Mouse (Mus musculus): ENCODE data around the gene Klhl24.

The Klhl24 gene

DNA sequence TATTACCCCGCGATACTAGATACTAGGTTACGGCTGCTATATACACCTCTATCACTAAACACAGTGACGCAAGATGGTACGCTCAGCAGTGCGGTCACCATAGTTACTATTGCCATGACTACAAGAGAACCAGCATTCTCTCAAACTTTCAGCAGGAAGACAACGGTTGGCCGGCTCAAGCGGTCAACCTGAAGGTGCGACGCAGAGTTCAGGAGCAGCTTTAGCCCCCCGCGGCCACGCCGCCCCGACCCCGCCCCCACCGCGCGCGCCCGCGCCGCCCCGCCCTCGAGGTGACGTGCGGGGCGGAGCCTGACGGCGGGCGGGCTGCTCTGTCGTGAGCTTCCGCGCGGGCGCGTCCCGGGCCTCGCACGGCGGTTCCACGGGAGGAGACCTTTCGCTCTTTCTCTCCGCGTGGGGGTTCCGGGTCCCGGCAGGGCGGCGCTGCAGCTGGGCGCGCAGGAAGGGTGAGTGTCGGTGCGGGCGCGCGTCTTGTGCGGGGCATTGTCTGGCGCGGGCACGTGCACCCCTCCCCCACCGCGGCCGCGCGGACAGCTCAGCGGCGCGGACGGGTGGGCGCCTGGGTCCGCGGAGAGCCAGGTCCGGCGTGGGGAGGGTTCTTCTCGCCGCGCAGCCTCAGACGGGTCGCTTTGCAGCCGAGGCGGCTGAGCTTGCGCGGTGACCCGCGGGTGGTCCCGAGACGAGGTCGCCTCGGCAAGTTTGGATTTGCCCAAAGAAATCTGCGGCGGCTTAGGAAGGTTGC lies 43.6 kb downstream of the Klhl24 start, which contains the start of gene Yeats2:
Gene Yeats2, plus strand, starts transcription at position 292 of the 760 bp plus-strand sequence.
- in situ Hi-C loops (cut with MboI, MseI), result no loop called here

DNA sequence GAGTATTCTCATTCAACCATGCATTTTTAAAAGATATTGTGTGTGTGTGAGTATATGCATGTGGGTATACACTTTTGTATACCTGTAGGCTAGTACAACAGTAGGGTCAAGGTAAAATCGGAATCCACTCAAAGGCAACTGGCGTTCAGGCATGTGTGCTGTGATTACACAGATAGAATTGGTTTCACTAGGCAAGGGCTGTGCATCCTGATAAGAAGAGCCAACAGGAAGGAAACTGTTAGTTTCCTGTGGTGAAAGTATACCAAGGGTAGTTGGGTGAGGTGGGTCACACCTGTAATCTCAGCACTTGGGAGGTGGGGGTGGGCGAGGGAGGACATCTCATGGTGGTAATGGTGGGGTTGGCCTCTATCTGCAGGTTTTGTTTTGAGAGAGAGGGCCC lies 47.2 kb downstream of the Klhl24 start:
- in situ Hi-C loops (cut with MboI, MseI), result no loop called here

DNA sequence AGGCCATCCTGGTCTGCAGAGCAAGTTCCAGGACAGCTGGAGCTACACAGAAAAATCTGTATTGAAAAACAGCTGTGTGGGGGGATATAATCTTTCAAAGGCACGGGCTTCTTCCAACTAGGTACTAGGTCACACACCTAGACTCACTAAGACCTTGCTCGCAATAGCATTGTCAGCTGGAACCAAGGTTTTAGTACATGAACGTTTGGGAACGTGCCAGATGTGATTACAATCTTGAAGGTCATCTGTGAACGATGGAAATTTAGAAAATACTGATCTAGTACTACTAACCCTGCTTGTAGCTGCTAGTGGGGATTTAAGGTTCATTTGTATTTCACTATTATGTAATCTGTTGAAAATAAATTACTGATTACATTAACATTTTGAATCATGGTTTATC lies 54.6 kb downstream of the Klhl24 start:
- in situ Hi-C loops (cut with MboI, MseI), result no loop called here

DNA sequence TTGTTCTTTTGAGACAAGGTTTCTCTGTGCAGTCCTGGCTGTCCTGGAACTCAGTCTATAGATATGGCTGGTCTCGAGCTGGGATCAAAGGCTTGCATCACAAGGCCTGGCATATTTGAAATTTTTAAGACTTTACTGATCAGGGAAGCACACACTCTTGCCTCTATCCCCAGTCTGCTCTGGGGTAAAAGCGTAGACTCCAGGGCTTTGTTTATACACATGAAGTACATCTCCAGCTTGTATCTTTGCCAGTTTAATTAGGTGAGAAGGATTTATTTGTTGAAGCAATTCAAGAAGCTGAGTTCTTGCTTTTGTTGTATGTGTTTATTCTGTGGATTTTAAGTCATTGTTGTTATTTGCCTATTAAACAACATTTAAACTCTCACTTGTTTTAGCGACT lies 56.4 kb downstream of the Klhl24 start:
- in situ Hi-C loops (cut with MboI, MseI), result no loop called here

DNA sequence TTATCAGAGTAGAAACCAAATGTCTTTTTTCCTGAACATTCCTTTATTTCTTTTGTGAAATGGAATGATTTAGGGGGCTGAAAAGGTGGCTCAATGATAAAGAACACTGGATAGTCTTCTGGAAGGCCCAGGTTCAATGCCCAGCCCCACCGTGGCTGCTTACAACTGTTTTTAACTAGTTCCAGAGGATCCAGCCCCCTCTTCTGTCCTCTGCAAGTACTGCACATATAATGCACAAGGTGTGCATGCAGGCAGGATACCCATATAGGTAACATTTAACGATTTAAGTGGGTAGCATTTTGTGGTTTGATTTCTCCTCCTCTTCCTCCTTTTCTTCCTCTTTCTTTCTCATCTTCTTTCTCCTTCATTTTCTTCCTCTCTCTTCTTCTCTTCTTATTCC lies 62.8 kb downstream of the Klhl24 start:
- in situ Hi-C loops (cut with MboI, MseI), result no loop called here

DNA sequence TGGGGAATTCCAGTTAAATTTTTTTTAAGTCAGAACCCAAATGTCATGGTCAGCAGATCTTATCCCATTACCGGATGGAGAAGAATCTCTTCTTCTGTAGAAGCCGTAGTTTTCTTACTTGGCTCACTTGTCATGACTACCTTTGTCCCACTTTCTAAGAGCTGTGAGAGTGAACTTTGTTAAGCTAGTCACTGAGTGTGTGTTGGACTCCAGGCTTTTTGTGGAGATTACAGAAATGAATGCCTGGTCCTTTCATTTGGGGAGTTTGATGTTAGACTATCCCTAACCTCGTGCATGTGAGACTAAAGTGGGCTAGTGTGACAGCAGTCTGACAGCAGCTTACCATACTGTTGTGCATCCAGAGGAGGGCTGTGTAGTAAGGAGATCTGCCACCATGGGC lies 71.7 kb downstream of the Klhl24 start:
- in situ Hi-C loops (cut with MboI, MseI), result no loop called here

DNA sequence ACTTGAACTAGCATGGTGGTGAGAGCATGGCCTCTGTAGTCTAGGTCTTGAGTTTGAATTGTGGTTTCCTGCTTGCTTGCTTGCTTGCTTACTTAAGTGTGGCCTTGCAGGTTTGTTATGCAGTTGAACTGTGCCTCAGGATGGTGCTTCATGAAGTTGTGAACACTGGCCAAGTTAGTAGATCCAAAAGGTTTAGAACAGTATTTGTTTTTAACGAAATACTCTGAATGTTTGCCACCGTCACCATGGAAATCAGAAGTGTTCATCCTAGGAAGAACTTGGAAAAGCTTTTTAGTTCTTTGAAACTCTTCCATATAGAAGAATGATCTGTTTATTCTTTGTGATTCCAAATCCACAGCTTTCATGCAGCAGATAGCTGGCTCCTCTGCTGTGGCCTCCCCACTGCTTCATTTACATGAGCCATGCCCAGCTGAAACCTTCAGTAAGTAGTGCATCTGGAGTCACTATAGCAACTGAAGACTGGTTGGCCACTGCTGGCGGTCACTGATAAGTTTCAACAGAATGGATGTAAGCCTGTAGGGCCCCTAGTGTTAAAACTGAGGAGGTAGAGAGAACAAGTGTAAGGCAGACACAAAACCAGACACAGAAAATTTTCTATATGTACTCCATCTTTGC lies 72.2 kb downstream of the Klhl24 start:
- in situ Hi-C loops (cut with MboI, MseI), result no loop called here

Measured in regulatory T cell (primary cell).